Mouse (Mus musculus) kidney, embryonic 15.5 days (tissue): Measurements from ENCODE around the gene Ascc1. TPM values are rescaled to one million over a fixed set of nuclear protein-coding genes. Genes with fewer than 3 reads are reported as not detected.
A peak's percentile ranks its signal among the peaks of the same experiment; 100 is the strongest.

ENCODE experiments used
- ATAC-seq: fragments of 200-750 bp; cut with Nextera tagmentation; replicated peaks from 2 replicates; pipeline ENCODE4 v1.8.0; 2017; ENCODE audit warnings: moderate TSS enrichment; ENCODE audit not compliant: low FRiP score
- H3K27ac ChIP-seq: fragments of 300-500 bp; sonication (generic); 2 replicates; pipeline ENCODE4 v1.5.1; 2015; ENCODE audit warnings: mild to moderate bottlenecking, inconsistent platforms
- H3K27me3 ChIP-seq: fragments of 300-500 bp; sonication (generic); 2 replicates; pipeline ENCODE4 v1.6.1; 2015; ENCODE audit warnings: inconsistent platforms
- H3K36me3 ChIP-seq: fragments of 300-500 bp; sonication (generic); 2 replicates; pipeline ENCODE4 v1.6.1; 2015; ENCODE audit warnings: inconsistent platforms
- H3K4me1 ChIP-seq: fragments of 300-500 bp; sonication (generic); 2 replicates; pipeline ENCODE4 v1.6.1; 2015; ENCODE audit warnings: inconsistent platforms
- H3K4me2 ChIP-seq: fragments of 300-500 bp; sonication (generic); 2 replicates; pipeline ENCODE4 v1.6.1; 2015; ENCODE audit warnings: moderate library complexity, mild to moderate bottlenecking, inconsistent platforms
- H3K4me3 ChIP-seq: fragments of 300-500 bp; sonication (generic); replicated peaks from 2 replicates; pipeline ENCODE4 v1.5.1; 2015; ENCODE audit warnings: mild to moderate bottlenecking, inconsistent platforms
- H3K9ac ChIP-seq: fragments of 300-500 bp; sonication (generic); 2 replicates; pipeline ENCODE4 v1.6.1; 2015; ENCODE audit warnings: mild to moderate bottlenecking, inconsistent platforms
- H3K9me3 ChIP-seq: fragments of 300-500 bp; sonication (generic); replicated peaks from 2 replicates; pipeline ENCODE4 v1.6.1; 2016; ENCODE audit warnings: inconsistent platforms
- WGBS: fragments of 180-500 bp; shearing (Covaris S2); methylation state at CpG from one replicate; pipeline ENCODE4 v1.1.7; 2015; ENCODE audit warnings: mixed read lengths; 5-methylcytosine and 5-hydroxymethylcytosine counted together
- polyA plus RNA-seq: library from polyadenylated mRNA; unstranded; fragments of >200 nt; fragmentation: Nextera tagmentation; extraction: Ambion mirVana; gene quantifications from 2 replicates; pipeline ENCODE4 v1.2.1, GENCODE M21; 2015

Gene Ascc1
- polyA plus RNA-seq, 1 experiment from 2014 or later: 50.6 TPM

- peak overlapping the region; percentile 85 for H3K27ac ChIP-seq
- H3K4me1 ChIP-seq: peaks cover 30% of the 10 kb centered on the region
- no peaks in the 10 kb centered on the region for H3K27me3 ChIP-seq
- peaks cover 9% of the 10 kb centered on the region; the same call in 1 of the 2 replicates for H3K9me3 ChIP-seq
- WGBS: 76% methylated on average over 5 of the region's 5 CpGs
- peaks cover 8% of the 10 kb centered on the region for H3K36me3 ChIP-seq
- H3K4me3 ChIP-seq: no peak overlapping the region
- no peak overlapping the region for H3K9ac ChIP-seq
- peak; percentile 69 for ATAC-seq
- no peak overlapping the region for H3K4me2 ChIP-seq
Observed at GRCm38 (mm10) chr10:60062173-60062572, 59.6 kb downstream of the Ascc1 start.

GRCm38 (mm10) chr10:60062931-60063330 lies 60.3 kb downstream of the Ascc1 start:
- H3K27me3 ChIP-seq: no peaks in the 10 kb centered on the region
- H3K27ac ChIP-seq: peak overlapping the region; percentile 85
- peaks cover 30% of the 10 kb centered on the region for H3K4me1 ChIP-seq
- ATAC-seq: no peak; the same call in 1 of the 2 replicates
- 47% methylated on average over 5 of the region's 5 CpGs for WGBS
- peaks cover 3% of the 10 kb centered on the region; the same call in 1 of the 2 replicates for H3K36me3 ChIP-seq
- H3K9ac ChIP-seq: no peak overlapping the region
- H3K4me2 ChIP-seq: no peak overlapping the region
- no peak overlapping the region for H3K4me3 ChIP-seq
- H3K9me3 ChIP-seq: 0 out of 2 replicates have a peak, but pooled peaks cover 2% of the 10 kb centered on the region

- H3K4me2 ChIP-seq: no peak overlapping the region
- no peak overlapping the region for H3K4me3 ChIP-seq
- WGBS: 69% methylated on average over 3 of the region's 3 CpGs
Observed at GRCm38 (mm10) chr10:60066524-60066923, 63.9 kb downstream of the Ascc1 start.

GRCm38 (mm10) chr10:60075159-60075558 lies 72.6 kb downstream of the Ascc1 start:
- Histone ChIP-seq H3K27me3 (no peaks in the 10 kb centered on the region), H3K9me3 (no peaks in the 10 kb centered on the region), H3K27ac (no peak overlapping the region), H3K4me2 (no peak overlapping the region), H3K4me3 (no peak overlapping the region), H3K36me3 (no peaks in the 10 kb centered on the region), H3K9ac (no peak overlapping the region), H3K4me1 (peaks cover 25% of the 10 kb centered on the region)
- ATAC-seq: no peak
- WGBS: 63% methylated on average over 1 of the region's 1 CpGs

More at GRCm38 (mm10) chr10:60066524-60066923, 63.9 kb downstream of the Ascc1 start:
- H3K4me1 ChIP-seq: peaks cover 25% of the 10 kb centered on the region
- H3K36me3 ChIP-seq: 0 out of 2 replicates have a peak, but pooled peaks cover 3% of the 10 kb centered on the region
- no peak overlapping the region for H3K9ac ChIP-seq
- no peak overlapping the region for H3K27ac ChIP-seq
- no peaks in the 10 kb centered on the region for H3K27me3 ChIP-seq
- H3K9me3 ChIP-seq: no peaks in the 10 kb centered on the region
- no peak; the same call in 1 of the 2 replicates for ATAC-seq

- Histone ChIP-seq H3K36me3 (no peaks in the 10 kb centered on the region), H3K4me2 (no peak overlapping the region), H3K4me3 (no peak overlapping the region), H3K9ac (no peak overlapping the region), H3K4me1 (peaks cover 46% of the 10 kb centered on the region), H3K27ac (peak overlapping the region; percentile 29; the same call in 1 of the 2 replicates), H3K9me3 (no peaks in the 10 kb centered on the region), H3K27me3 (no peaks in the 10 kb centered on the region)
- 83% methylated on average over 7 of the region's 7 CpGs for WGBS
- no peak for ATAC-seq
Observed at GRCm38 (mm10) chr10:60077226-60077625, 74.6 kb downstream of the Ascc1 start.

GRCm38 (mm10) chr10:60077736-60078560 lies 75.3 kb downstream of the Ascc1 start:
- Histone ChIP-seq H3K4me1 (peaks cover 48% of the 10 kb centered on the region), H3K27me3 (no peaks in the 10 kb centered on the region), H3K9ac (no peak overlapping the region), H3K36me3 (no peaks in the 10 kb centered on the region), H3K4me2 (peak overlapping the region; percentile 21), H3K9me3 (no peaks in the 10 kb centered on the region), H3K4me3 (no peak overlapping the region), H3K27ac (peak overlapping the region; percentile 29)
- peak; percentile 78 for ATAC-seq
- WGBS: 26% methylated on average over 18 of the region's 18 CpGs

GRCm38 (mm10) chr10:60078561-60078917 lies 75.9 kb downstream of the Ascc1 start:
- no peaks in the 10 kb centered on the region for H3K27me3 ChIP-seq
- 23% methylated on average over 5 of the region's 5 CpGs for WGBS
- H3K9me3 ChIP-seq: no peaks in the 10 kb centered on the region
- no peaks in the 10 kb centered on the region for H3K36me3 ChIP-seq
- peak overlapping the region; percentile 21; the same call in 1 of the 2 replicates for H3K4me2 ChIP-seq
- peaks cover 48% of the 10 kb centered on the region for H3K4me1 ChIP-seq
- no peak overlapping the region for H3K4me3 ChIP-seq
- peak overlapping the region; percentile 29; the same call in 1 of the 2 replicates for H3K27ac ChIP-seq
- H3K9ac ChIP-seq: no peak overlapping the region
- ATAC-seq: peak; percentile 38; the same call in 1 of the 2 replicates

GRCm38 (mm10) chr10:60080171-60080570 lies 77.6 kb downstream of the Ascc1 start:
- Histone ChIP-seq H3K4me2 (no peak overlapping the region), H3K27ac (0 out of 2 replicates have a peak overlapping the region, but pooled peaks have one; percentile 64), H3K4me1 (peaks cover 48% of the 10 kb centered on the region), H3K9ac (no peak overlapping the region), H3K27me3 (no peaks in the 10 kb centered on the region), H3K4me3 (no peak overlapping the region), H3K36me3 (no peaks in the 10 kb centered on the region), H3K9me3 (no peaks in the 10 kb centered on the region)
- 66% methylated on average over 3 of the region's 3 CpGs for WGBS
- no peak for ATAC-seq

- H3K9me3 ChIP-seq: no peaks in the 10 kb centered on the region
- H3K9ac ChIP-seq: no peak overlapping the region
- H3K36me3 ChIP-seq: no peaks in the 10 kb centered on the region
- H3K27me3 ChIP-seq: no peaks in the 10 kb centered on the region
- peaks cover 48% of the 10 kb centered on the region for H3K4me1 ChIP-seq
- H3K4me2 ChIP-seq: no peak overlapping the region
- peak overlapping the region; percentile 64 for H3K27ac ChIP-seq
- ATAC-seq: no peak
- WGBS: 9% methylated on average over 5 of the region's 5 CpGs
- H3K4me3 ChIP-seq: no peak overlapping the region
Observed at GRCm38 (mm10) chr10:60080601-60080981, 78.0 kb downstream of the Ascc1 start.

GRCm38 (mm10) chr10:60080982-60081825 lies 78.6 kb downstream of the Ascc1 start:
- no peak overlapping the region for H3K4me2 ChIP-seq
- no peak for ATAC-seq
- no peak overlapping the region for H3K4me3 ChIP-seq
- H3K4me1 ChIP-seq: peaks cover 48% of the 10 kb centered on the region
- no peaks in the 10 kb centered on the region for H3K9me3 ChIP-seq
- WGBS: 33% methylated on average over 21 of the region's 21 CpGs
- peak overlapping the region; percentile 64 for H3K27ac ChIP-seq
- no peaks in the 10 kb centered on the region for H3K36me3 ChIP-seq
- H3K9ac ChIP-seq: no peak overlapping the region
- H3K27me3 ChIP-seq: no peaks in the 10 kb centered on the region

- Histone ChIP-seq H3K9ac (no peak overlapping the region), H3K9me3 (no peaks in the 10 kb centered on the region), H3K36me3 (no peaks in the 10 kb centered on the region), H3K4me3 (no peak overlapping the region), H3K27ac (peak overlapping the region; percentile 64), H3K4me2 (no peak overlapping the region), H3K4me1 (peaks cover 50% of the 10 kb centered on the region), H3K27me3 (no peaks in the 10 kb centered on the region)
- WGBS: 28% methylated on average over 5 of the region's 5 CpGs
- no peak for ATAC-seq
Observed at GRCm38 (mm10) chr10:60081905-60082304, 79.3 kb downstream of the Ascc1 start.

- no peaks in the 10 kb centered on the region for H3K36me3 ChIP-seq
- H3K9ac ChIP-seq: no peak overlapping the region
- H3K27ac ChIP-seq: no peak overlapping the region
- ATAC-seq: no peak
- H3K4me3 ChIP-seq: no peak overlapping the region
- no peaks in the 10 kb centered on the region for H3K27me3 ChIP-seq
- no peaks in the 10 kb centered on the region for H3K9me3 ChIP-seq
- peaks cover 32% of the 10 kb centered on the region for H3K4me1 ChIP-seq
- H3K4me2 ChIP-seq: no peak overlapping the region
- 88% methylated on average over 4 of the region's 4 CpGs for WGBS
Observed at GRCm38 (mm10) chr10:60084065-60084464, 81.5 kb downstream of the Ascc1 start.
